Mouse (Mus musculus) heart, postnatal 0 days (tissue): ENCODE measurements around the gene Ecsit.

Source experiments
- CTCF ChIP-seq: IDR thresholded peaks from 2 replicates; pipeline ENCODE4 v1.5.1; 2016; ENCODE audit warnings: antibody characterized with exemption, control low read depth, low read depth
- EP300 ChIP-seq: IDR thresholded peaks from 2 replicates; pipeline ENCODE4 v1.6.1; 2016; ENCODE audit warnings: antibody characterized with exemption, low read depth

GRCm38 (mm10) chr9:22069881-22070553 lies 15.2 kb downstream of the Ecsit start:
- TF ChIP-seq CTCF (no peak), EP300 (no peak)
